Mouse (Mus musculus) urinary bladder, adult 2 months (tissue): ENCODE measurements at regions not wholly inside any gene's neighbourhood (a gene's known extent, or its start where the extent isn't known, plus 50 kb on each side); places are given as distances from the start of the nearest gene placed in this dataset.
A peak's percentile ranks its signal among the peaks of the same experiment; 100 is the strongest.

ENCODE experiments used
- DNase-seq: peaks from one replicate; pipeline ENCODE4 v3.0.0; 2022; ENCODE audit warnings: low spot score

DNA sequence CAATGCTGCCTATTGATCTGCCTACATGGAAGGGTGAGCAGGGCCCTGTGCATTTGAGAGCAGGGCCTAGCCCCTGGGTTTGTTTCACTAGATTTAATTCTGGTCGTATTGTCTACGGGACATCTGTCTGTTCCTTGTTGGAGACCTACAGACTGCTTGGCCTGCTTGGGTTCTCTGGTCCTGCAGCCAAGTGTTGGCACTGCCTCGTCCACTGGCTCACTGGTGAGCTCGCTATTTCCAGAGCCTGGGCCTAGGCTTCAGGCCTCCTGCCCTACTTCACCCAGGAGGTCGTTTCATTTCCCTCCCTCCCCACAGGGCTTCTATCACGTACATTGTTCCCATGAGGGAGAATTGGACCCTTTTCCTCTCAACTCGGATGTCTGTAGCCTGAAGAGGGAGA, 62.2 kb upstream of the Blcap start:
- no peak for DNase-seq

DNA sequence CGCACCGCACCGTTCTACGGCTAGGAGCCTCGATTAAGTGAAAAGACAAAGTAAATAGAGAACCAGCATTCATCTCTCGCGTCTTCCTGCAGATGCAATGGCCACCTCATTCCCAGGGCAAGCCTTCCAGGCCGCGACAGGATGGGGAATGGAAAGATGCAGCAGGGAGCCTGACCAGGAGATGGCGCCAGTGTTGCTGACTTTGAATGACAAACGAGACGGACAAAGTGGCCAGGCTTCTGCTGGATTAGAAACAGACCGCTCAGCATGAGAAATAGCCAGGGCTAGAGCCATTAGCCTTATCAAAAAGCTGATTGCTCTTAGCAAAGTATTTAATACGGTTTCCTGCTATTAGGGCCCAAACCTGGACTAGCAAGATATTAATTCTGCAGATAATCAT, 64.6 kb upstream of the Blcap start:
- peak; percentile 67 for DNase-seq

DNA sequence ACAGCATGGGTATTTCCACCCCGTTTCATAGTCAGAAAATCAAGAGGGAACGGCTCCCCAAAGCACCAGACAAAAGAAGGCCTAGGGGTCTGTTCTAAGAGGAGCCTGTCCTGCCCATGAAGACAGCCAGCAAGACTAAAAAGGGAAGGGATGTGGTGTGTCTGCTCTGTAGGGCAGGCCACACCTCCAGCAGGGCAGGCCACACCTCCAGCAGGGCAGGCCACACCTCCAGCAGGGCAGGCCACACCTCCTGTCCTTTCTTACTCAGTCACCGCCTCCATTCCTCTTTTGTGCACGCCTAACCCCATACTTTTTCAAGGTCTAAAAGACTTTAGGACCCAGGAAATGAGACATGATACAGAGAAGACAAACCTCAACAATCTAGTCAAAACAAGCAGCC, 69.8 kb upstream of the Blcap start:
- no peak for DNase-seq

DNA sequence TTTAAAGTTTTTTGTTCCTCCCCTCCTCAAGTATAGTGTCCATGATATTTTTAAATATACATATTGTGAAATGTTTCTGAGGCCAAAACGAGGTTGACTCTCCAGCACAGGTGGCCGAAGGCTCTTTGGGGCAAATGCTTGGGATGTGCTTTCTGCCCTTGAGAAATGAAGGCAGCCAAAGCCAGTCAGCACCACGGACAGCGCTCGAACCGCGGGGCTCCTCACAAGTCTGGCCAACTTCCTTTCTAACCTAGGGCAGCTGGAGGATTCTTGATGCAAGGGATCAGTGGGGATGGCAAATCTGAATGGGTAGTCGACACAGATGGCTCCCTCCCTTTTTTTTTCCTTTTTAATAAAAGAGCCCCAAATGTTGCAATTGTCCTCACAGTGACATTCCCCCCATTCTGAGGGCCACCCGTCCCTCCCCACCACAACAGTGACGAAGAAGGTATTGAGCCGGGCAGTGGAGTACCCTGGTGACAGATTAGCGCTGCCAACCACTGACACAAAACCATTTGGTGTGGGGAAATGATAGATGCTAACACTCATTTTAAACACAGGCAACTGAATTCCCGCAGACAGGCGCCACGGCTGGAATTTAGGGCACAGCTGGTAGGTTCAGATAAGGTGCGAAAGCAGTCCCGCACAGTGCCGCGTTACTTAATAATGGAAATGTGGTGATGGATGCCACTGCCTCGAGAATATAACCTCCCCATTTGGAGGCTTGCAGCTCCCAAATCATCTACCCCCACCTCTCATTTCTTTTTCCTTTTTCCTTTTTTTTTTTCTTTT, 73.4 kb upstream of the Ctnnbl1 start:
- DNase-seq = no peak

DNA sequence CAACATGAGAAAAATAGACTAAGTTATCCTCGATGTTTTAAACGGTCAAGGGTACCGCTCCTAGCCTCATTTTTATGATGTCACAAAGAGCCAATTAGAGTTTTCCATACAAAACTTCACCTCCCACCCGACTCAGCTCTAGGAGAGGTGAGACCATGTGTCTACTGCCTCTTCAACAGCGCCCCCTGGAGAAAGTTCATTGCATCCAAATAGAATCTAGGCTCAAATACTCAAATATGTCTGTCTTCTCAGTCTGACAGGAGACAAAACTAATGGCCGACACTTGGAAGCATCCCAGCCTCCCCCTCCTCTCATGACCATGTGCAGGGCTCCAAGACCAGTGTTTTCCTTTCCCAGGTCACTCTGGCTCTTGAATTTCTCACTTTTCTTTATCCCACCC, 72.7 kb upstream of the Ctnnbl1 start:
- DNase-seq = no peak

DNA sequence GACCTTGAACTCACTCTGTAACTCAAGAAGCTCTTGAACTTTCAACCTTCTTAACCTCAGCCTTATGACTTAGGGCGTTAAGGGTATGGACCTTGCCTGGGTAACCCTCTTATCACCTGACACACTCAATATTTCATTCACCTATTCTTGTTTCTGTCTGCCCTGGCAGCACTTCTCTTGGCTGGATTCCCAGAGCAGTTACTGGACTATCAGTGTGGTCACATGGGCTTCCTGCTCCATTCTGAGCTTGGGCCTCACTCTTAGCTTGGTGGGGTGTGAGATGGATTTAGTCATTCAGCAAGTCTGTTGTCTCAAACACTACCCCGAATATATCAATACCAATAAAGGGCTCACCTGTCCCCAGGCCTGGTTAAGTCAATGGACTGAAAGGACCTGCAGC, 67.0 kb upstream of the Ctnnbl1 start:
- no peak for DNase-seq

DNA sequence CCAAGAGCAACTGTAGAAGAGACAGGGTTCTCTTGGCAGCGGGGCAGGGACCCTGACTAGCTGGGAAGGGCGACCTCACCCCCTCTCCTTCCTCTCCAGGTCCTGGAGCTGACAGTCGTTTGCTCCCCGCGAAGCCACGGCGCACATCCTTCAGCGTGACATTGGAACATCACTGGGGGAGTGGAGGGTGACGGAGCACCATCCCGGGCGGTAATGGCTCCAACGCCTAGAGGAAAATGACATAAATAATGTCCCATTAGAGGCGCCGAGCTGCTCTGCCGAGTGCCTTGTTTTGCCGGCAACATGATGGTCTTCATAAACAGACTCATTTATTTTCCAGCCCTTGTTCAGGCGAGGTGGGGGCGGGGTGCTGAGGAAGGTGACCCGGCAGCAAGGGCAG, 62.3 kb upstream of the Ctnnbl1 start:
- no peak for DNase-seq

DNA sequence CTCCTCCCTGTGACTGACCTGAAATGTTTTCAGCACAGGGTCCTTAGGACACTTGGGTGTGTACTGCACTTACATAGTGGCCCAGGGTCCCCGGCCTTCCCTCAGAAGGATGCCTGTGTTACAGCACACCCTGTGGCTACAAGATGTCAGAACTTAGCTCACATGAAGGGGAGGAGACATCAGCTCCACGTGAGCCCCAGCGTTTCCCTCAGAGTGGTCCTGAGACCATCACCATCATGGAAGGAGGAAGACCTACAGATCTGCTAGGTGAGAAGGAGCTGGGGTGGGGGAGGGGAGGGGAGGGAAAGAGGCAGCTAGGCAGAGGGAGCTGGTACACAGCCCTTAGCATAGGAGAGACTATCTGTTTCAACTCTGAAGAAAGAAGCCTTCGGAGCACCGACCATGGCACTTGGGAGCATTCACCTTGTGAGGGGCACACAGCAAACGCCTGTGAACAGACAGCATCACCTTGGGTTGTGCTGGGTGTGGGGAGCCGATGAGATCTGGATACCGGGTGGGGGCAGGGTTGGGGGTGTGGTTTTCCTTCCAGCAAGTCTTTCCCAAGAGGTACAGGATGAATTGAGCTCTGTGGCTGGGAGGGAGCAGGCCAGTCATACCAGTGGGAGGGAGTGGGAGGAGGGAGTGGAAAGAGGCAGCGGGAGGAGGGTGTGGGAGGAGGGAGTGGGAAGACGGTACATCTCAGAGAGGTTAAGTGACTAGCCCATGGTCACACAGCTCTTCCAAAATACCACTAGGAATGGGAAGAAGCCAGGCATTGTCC, 60.6 kb upstream of the Ctnnbl1 start:
- no peak for DNase-seq

DNA sequence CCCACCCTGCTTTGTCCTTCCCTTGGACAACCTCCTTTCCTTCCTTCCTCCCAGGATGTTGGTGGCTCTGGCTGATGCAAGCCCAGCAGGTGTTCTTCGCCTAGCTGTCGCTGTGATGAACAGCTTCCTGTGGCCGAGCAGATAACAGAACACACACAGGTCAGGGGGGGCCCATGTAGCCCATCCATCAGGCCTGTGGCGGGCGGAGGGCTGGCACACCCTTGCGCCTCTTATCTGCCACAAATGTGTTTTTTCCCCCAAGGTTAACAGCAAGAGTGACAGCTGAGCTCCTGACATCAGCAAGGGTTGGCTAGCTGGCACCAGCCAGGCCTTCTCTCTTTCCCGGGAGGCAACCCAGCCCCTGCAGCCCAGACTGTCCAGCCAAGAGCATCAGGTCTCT, 59.9 kb upstream of the Ctnnbl1 start:
- DNase-seq = no peak

DNA sequence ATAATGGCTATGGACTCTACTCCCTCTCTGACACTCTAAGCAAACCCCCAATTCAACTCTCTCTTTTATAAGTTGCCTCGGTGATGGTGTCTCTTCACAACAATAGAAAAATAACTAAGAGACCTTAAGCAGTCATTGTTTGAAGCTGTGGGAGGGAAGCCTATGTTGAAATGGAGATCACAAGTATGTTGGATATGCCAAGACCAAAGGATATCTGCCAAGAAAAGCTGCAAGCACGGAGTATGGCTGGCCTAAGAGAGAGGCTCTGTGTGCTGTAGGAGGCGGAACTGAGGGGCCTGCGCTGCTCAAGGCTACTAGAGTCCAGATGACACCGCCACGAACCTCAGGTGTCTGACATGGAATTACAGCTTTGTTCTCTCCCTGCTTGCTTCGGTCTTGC, 55.3 kb upstream of the Ctnnbl1 start:
- DNase-seq = no peak
